Mouse (Mus musculus): ENCODE measurements at regions not wholly inside any gene's neighbourhood (a gene's known extent, or its start where the extent isn't known, plus 50 kb on each side); places are given as distances from the start of the nearest gene placed in this dataset.

DNA sequence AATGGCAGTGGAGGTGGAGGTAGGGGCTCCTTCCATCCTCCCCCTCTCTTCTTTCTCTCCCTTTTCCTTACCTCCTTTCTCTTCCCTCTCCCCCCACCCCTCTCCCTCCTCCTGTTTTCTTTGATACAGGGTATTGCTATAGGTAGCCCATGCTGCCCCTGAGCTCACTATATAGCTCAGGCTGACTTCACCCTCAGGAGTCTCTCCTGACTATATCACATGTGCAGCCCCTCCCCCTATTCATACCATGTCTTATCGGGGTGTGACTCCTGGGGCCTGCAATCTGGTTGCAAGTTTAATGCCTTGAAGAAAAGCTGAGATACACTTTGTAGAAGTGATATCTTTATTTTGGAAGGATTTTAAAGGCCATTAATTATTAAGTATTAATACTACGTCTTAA is 126.4 kb upstream of the Tgfbr2 start:
- no peak for TF ChIP-seq ZC3H11A (IDR thresholded peaks at IDR 0.05; ENCODE audit: borderline replicate concordance, low read depth, low read length)
- TF ChIP-seq ZNF384 (IDR thresholded peaks at IDR 0.05; ENCODE audit: low read depth, low read length) = no peak
- no peak for TF ChIP-seq CHD2 (IDR thresholded peaks at IDR 0.05; ENCODE audit: low read depth, low read length)
